Mouse (Mus musculus) regulatory T cell (primary cell): ENCODE measurements around the gene Irf2.

Experiments used
- in situ Hi-C: fragments of 300-600 bp; cut with MboI, MseI; formaldehyde crosslinking; loops from one replicate; pipeline ENCODE4 v1.15.1; 2025; ENCODE audit warnings: high pct_unique_total_duplicates

Irf2 gene

GRCm38 (mm10) chr8:46754355-46754754 lies 14.8 kb downstream of the Irf2 start:
- in situ Hi-C loops, result no loop called here

- in situ Hi-C loops, result loop anchor here (5.0 kb wide), 1 partner anchor 91 kb away; no protein-coding TSS in a partner anchor
Measured at GRCm38 (mm10) chr8:46755731-46756333, 16.3 kb downstream of the Irf2 start.

DNA sequence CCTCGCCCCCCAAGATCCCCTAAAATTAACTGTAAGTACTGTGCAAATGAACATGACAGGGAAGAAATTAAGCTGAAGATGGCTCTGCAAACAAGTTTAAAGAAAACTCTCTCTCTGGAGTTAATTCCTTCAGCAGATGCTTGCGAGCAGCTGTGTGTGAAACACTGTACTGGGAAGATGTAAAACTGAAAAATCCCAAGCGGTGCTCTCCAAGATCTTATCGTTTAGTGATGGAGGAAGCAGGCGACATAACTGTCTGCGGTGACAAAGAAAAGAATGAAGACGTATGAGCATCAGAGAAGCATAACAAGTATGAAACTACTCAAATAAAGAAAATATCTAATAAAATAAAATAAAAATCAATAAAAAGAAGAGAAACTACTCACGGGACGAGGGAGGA lies 18.1 kb downstream of the Irf2 start:
- in situ Hi-C loops, result loop anchor here (5.0 kb wide), 1 partner anchor 90 kb away; no protein-coding TSS in a partner anchor

DNA sequence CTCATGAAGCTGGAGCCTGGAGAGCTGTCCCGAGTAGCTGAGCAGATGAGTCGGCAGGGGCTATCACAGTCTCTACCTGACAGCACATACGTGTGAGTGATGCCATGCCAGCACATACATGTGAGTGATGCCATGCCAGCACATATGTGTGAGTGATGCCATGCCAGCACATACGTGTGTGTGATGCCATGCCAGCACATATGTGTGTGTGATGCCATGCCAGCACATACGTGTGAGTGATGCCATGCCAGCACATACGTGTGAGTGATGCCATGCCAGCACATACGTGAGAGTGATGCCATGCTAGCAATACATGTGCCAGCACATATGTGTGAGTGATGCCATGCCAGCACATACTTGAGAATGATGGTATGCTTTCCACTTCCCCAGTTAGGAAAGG lies 18.6 kb downstream of the Irf2 start:
- in situ Hi-C loops, result loop anchor here (5.0 kb wide), 1 partner anchor 89 kb away; no protein-coding TSS in a partner anchor

- in situ Hi-C loops, result loop anchor here (5.0 kb wide), 1 partner anchor 89 kb away; no protein-coding TSS in a partner anchor
Measured at GRCm38 (mm10) chr8:46758676-46759075, 19.1 kb downstream of the Irf2 start.

GRCm38 (mm10) chr8:46759562-46759961 lies 20.0 kb downstream of the Irf2 start:
- in situ Hi-C loops, result loop anchor here (5.0 kb wide), 1 partner anchor 88 kb away; no protein-coding TSS in a partner anchor

GRCm38 (mm10) chr8:46760701-46761100 lies 21.2 kb downstream of the Irf2 start:
- in situ Hi-C loops, result no loop called here

DNA sequence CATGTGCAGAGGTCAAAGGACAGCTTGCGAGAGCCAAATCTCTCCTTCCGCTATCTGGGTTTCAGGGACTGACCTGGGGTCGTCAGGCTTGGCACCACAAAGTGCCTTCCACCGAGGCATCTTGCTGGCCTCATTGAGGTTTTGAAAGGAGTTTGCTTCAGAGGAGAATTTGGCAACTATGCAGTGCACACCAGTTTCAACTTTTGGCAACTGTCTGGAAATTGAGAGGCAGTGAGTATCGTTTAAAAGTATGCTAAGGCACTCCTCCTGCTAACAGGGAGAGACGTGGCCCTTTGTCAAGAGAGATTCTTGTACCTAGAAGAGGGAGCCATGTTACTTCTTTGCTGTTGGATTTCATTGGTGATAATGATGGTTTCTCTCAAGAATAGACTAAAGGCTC lies 21.9 kb downstream of the Irf2 start:
- in situ Hi-C loops, result no loop called here

GRCm38 (mm10) chr8:46769408-46770180 lies 30.1 kb downstream of the Irf2 start:
- in situ Hi-C loops, result no loop called here

DNA sequence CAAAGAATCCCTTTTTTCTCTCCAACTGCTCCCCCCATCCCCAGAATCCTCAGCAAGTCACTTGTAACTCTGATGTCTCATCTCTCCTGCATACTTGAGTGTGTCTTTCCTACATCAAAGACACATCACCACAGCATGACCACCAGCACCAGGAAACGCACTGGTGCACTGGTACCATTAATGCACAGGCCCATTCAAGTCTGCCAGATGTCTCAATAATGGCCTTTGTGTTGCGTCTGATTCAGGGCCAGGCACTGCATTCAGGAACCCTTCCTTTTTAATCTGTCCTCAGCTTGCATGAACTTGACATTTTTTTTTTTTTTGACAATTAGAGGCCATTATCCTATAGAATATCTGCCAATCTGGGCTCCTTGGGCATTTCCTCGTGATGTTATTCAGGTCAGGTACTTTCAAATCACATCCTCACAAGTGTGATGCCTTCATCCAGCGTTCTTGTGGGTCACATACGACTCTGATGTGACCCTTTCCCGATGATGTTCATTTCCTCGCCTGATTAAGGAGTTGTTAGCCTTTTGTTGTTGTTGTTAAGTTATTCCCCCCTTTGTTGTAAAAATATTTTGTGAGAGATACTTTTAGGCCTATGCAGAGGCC lies 31.5 kb downstream of the Irf2 start:
- in situ Hi-C loops, result no loop called here

DNA sequence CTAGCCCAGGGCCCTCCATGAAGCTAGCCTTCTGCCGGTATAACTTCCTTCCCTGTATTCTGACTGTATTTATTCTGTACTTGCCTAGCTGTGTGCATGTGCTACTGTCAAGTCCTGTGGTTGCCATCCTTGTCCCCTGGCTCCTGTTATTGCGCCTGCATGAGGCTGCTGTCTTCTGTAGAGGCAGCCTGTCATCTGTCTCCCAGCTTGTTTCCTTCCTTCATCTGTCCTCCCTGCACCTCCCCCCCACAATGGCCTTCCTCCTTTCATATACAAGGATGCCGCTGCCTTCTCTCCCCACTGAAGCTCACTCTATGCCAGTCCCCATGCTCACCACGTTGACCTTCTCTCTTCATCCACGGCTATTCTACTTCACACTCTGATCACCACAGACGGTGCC lies 33.3 kb downstream of the Irf2 start:
- in situ Hi-C loops, result no loop called here

DNA sequence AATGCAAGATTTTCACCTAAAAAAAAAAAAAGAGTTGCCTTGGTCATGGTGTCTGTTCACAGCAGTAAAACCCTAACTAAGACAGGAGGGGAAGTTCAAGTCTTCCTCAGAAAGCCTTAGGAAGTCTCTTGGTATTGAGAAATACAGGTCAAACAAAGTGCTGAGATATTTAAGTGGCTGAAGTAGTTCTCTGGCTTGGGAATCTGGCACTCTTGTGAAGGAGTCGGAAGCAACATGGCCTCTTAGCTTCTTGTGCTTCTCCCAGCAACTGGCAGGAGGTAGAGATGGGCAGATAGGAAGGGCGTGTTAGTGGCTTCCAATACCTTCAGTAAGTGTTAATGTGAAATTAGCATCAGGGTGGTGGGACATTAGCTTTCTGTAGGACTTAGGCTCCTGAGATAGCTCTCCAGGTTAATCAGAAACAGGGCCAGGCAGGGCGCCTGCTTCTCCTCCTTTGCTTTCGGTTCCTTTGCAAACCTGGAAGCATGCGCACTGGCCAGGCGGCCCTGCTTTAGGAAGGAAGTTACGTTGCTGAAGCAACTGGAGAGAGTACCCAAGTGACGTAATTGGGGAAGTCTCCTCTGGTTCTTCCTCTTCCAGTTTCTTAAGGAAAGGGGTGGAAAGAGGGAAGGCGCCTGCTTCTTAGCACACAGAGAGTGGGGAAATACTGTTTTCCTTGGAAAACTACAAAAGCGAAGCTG lies 38.4 kb downstream of the Irf2 start:
- in situ Hi-C loops, result no loop called here

- in situ Hi-C loops, result no loop called here
Measured at GRCm38 (mm10) chr8:46781067-46781657, 41.6 kb downstream of the Irf2 start.

- in situ Hi-C loops, result no loop called here
Measured at GRCm38 (mm10) chr8:46782254-46782653, 42.7 kb downstream of the Irf2 start.

DNA sequence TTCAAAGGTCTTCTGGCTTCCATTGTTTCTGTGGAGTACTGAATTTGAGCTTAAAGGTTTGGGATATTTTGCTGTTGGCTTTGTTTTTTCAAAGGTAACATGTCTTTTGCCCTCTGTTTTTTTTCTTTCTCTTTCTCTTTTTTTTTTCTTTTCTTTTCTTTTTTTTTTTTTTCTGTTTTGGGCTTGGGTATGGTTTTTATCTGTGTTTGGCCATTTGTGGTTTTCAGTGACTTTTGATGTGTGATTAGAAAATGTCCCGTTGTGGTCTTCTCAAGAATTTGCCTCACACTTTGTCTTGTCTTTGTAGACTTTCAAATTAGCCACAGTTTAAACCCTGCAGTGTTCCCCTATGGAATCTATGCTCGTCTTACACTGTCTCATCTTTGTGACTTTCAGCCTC lies 45.5 kb downstream of the Irf2 start:
- in situ Hi-C loops, result no loop called here

- in situ Hi-C loops, result no loop called here
Measured at GRCm38 (mm10) chr8:46785926-46786325, 46.4 kb downstream of the Irf2 start.

DNA sequence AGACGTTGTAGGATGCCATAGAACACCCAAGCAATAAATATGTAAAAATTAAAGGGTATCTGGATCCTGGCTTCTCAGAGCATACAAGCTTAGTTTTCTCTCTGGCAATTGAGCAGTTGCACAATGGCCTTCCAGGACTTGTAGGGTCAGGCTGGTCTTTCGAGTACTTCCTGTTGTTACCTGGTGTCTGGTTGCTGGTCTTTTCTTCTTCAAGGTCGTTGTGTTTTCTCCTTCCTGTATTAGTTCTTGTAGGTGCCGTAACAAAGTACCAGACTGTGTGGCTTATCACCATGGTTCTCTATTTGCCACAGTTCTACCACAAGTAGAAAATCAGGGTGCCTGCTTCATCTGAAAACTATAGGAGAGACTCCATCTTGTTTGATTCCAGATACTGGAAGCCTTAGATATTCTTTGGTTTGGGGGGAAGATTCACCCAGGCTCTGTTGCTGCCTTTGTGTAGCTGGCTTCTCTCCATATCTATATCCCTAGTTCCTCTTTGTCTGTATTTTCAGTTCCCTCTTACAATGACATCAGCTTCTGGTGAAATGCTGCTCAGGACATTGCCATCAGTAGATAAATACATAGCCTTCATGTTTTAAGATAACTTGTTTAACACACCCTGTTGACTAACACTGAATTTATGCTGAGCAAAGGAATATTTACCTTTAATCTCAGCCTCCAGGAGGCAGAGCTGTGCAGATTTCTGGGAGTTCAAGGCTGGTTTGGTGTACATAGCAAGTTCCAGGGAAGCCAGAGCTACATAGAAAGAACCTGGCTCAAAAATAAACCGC lies 49.8 kb downstream of the Irf2 start:
- in situ Hi-C loops, result no loop called here

DNA sequence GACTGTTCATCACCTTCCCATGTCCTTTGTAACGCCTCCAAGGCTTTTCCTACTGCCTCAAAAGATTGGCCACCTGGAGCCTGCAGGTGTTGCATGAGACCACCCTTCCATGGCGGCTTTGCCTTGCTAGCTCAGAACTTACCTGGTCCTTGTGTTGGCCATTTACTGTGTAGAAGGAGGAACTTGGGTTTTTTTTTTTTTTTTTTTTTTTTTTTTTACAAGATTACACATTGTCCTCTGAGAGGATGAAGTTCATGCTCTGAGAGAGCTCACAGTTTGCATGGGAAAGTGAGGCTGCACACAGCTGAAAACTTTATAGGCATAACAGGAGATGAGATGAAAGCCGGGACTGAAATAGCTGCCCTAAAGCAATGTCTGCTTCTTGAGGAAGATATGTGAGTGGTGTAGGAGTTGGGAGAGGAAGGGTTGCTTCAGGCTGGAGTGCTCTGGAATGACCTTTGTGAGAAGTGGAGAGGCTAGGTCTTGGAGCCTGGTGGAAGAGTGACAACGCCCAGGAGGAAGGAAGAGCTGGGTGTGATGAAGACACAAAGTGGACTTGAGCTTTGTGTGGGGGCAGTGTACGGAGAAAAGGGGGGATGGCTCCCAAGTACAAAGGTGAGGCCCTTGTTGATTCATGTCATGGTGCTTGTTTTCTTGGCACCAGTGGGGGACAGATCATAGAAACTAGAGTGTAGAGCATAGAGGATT lies 52.3 kb downstream of the Irf2 start:
- in situ Hi-C loops, result no loop called here

DNA sequence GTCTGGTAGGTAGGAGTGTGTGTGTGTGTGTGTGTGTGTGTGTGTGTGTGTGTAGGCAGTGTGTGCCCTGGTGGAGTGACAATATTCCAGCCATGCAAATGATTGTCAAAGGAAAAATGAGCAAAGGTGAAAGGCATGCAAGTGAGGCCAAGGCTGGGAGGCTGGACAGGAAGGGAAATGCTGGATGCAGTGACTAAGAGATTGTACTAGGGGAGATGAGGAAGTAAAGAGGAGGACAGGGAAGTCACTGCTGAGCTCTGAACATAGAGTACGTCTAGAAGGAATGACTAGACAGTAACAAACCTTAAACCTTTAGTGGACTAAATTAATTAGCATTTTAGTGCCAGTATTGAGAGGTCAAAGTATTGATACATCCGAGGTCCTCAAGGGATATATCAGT lies 53.1 kb downstream of the Irf2 start:
- in situ Hi-C loops, result no loop called here

DNA sequence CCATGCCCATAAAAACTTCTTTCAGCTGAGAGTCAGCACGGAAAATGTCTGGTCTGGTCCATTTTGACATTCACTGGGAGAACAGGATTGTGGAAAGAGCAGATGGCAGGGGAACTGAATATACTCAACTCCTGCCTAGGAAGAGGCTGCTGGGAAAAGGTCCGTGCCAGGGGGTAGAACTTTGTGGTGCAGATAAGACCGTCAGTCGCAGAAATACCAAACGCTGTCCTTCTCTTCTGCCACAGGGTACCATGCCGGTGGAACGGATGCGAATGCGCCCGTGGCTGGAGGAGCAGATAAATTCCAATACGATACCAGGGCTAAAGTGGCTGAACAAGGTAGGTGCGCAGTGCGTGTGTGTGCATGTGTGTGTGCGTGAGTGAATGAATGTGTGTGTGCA lies 53.7 kb downstream of the Irf2 start:
- in situ Hi-C loops, result no loop called here
